Mouse (Mus musculus): Measurements from ENCODE around the gene Ddx24. TPM values are rescaled to one million over a fixed set of nuclear protein-coding genes. Genes with fewer than 3 reads are reported as not detected.
"Not testable (repeated sequence)": the region's sequence is repeated elsewhere in the genome, so short reads cannot be mapped to it uniquely, and the experiment has no call there.

Ddx24 gene
- total RNA-seq (2021), result 10 to 100 TPM; 45.6 to 45.9 TPM
- long read RNA-seq, experiment 1, transcript Ddx24-201 (9 exons, 2,850 nt), result major isoform, 66 of 81 reads
- long read RNA-seq, experiment 1, partial matches to known transcripts, result 6 of 81 reads
- long read RNA-seq, experiment 1, other reads (novel, unspliced or antisense), result 8 of 81 reads
- long read RNA-seq, experiment 2, full-length matches to known transcripts, result 92 of 111 reads
- long read RNA-seq, experiment 2, partial matches to known transcripts, result 12 of 111 reads
- long read RNA-seq, experiment 2, other reads (novel, unspliced or antisense), result 7 of 111 reads

GRCm38 (mm10) chr12:103425729-103426470 lies at the start of gene Ddx24:
Gene Ddx24 (minus strand): TSS chr12:103425830.
- peak; percentile 97 for DNase-seq
- intact Hi-C loops (cut with DNase I; ENCODE audit: low total_unique reads), result loop anchor here (2.0 kb wide), 1 partner anchor 67 kb away; no protein-coding TSS in a partner anchor

- DNase-seq, result no peak
- intact Hi-C loops (cut with DNase I; ENCODE audit: low total_unique reads), result no loop called here
Observed at GRCm38 (mm10) chr12:103474481-103474880, 48.9 kb upstream of the Ddx24 start.

GRCm38 (mm10) chr12:103457140-103457539 lies 31.5 kb upstream of the Ddx24 start, which contains the start of gene Ifi27l2b:
Gene Ifi27l2b (minus strand): TSS chr12:103457223.
- no peak for DNase-seq
- intact Hi-C loops (cut with DNase I; ENCODE audit: low total_unique reads), result no loop called here

GRCm38 (mm10) chr12:103456727-103457126 lies 31.1 kb upstream of the Ddx24 start:
- DNase-seq; intact Hi-C loops (cut with DNase I; ENCODE audit: low total_unique reads): not testable (repeated sequence)

- DNase-seq, result no peak
- intact Hi-C loops (cut with DNase I; ENCODE audit: low total_unique reads), result no loop called here
Observed at GRCm38 (mm10) chr12:103453361-103453760, 27.7 kb upstream of the Ddx24 start.

- intact Hi-C loops (cut with DNase I; ENCODE audit: low total_unique reads), result no loop called here
- DNase-seq, result no peak
Observed at GRCm38 (mm10) chr12:103445060-103445459, 19.4 kb upstream of the Ddx24 start.

GRCm38 (mm10) chr12:103444261-103444660 lies 18.6 kb upstream of the Ddx24 start:
- DNase-seq; intact Hi-C loops (cut with DNase I; ENCODE audit: low total_unique reads): not testable (repeated sequence)

GRCm38 (mm10) chr12:103443524-103443923 lies 17.9 kb upstream of the Ddx24 start, which contains the start of gene Ifi27l2a:
Gene Ifi27l2a (minus strand): TSS chr12:103443680.
- intact Hi-C loops (cut with DNase I; ENCODE audit: low total_unique reads), result no loop called here
- no peak for DNase-seq

- DNase-seq, result no peak
- intact Hi-C loops (cut with DNase I; ENCODE audit: low total_unique reads), result loop anchor here (5.0 kb wide), 1 partner anchor 45 kb away; no protein-coding TSS in a partner anchor
Observed at GRCm38 (mm10) chr12:103437601-103438000, 12.0 kb upstream of the Ddx24 start.

GRCm38 (mm10) chr12:103434861-103435260 lies 9.2 kb upstream of the Ddx24 start:
- intact Hi-C loops (cut with DNase I; ENCODE audit: low total_unique reads), result loop anchor here (5.0 kb wide), 1 partner anchor 47 kb away; no protein-coding TSS in a partner anchor
- DNase-seq, result no peak

- DNase-seq, result peak; percentile 58
- intact Hi-C loops (cut with DNase I; ENCODE audit: low total_unique reads), result no loop called here
Observed at GRCm38 (mm10) chr12:103433986-103434731, 8.5 kb upstream of the Ddx24 start, which contains the start of gene Ifi27. Gene Ifi27 (plus strand): TSS chr12:103434211.

- intact Hi-C loops (cut with DNase I; ENCODE audit: low total_unique reads), result no loop called here
- no peak for DNase-seq
Observed at GRCm38 (mm10) chr12:103433430-103433829, 7.8 kb upstream of the Ddx24 start.

- DNase-seq, result no peak
- intact Hi-C loops (cut with DNase I; ENCODE audit: low total_unique reads), result loop anchor here (2.0 kb wide), 1 partner anchor 66 kb away; no protein-coding TSS in a partner anchor
Observed at GRCm38 (mm10) chr12:103426710-103427109, 1.1 kb upstream of the Ddx24 start.

GRCm38 (mm10) chr12:103425016-103425728 lies 458 bp downstream of the Ddx24 start:
- no peak for DNase-seq
- intact Hi-C loops (cut with DNase I; ENCODE audit: low total_unique reads), result no loop called here

- DNase-seq, result no peak
- intact Hi-C loops (cut with DNase I; ENCODE audit: low total_unique reads), result no loop called here
Observed at GRCm38 (mm10) chr12:103408144-103408543, 17.5 kb downstream of the Ddx24 start.

- no peak for DNase-seq
- intact Hi-C loops (cut with DNase I; ENCODE audit: low total_unique reads), result no loop called here
Observed at GRCm38 (mm10) chr12:103407720-103408119, 17.9 kb downstream of the Ddx24 start, which contains the start of gene 9330161L09Rik. Gene 9330161L09Rik (minus strand): TSS chr12:103407820.

- no peak for DNase-seq
- intact Hi-C loops (cut with DNase I; ENCODE audit: low total_unique reads), result no loop called here
Observed at GRCm38 (mm10) chr12:103404131-103404530, 21.5 kb downstream of the Ddx24 start.

- intact Hi-C loops (cut with DNase I; ENCODE audit: low total_unique reads), result no loop called here
- no peak for DNase-seq
Observed at GRCm38 (mm10) chr12:103396751-103397150, 28.9 kb downstream of the Ddx24 start.

All from gastrocnemius, postnatal 14 days (tissue).